Mouse (Mus musculus): ENCODE data around the gene Ocln. TPM values are rescaled to one million over a fixed set of nuclear protein-coding genes. Genes with fewer than 3 reads are reported as not detected.
"Not testable (repeated sequence)": the region's sequence is repeated elsewhere in the genome, so short reads cannot be mapped to it uniquely, and the experiment has no call there.

The Ocln gene
- polyA plus RNA-seq, 1 experiment from 2014 or later = 76.9 TPM

DNA sequence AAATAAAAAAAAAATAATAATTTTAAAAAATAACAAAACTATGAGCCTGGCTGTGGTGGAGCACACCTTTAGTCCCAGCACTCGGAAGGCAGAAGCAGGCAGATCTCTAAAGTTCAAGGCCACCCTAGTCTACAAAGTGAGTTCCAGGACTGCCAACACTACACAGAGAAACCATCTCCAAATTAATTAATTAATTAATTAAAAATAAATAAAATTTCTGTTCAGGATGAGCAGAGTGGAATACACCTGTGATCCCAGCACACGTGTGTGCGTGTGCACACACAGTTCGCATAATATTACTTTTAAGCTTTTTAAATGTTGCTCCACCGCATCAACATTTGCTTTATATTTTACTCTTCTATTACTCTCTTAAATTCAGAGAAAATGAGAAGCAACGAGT is 60.9 kb downstream of the Ocln start:
- ATAC-seq (no peak), DNase-seq (ENCODE audit: low spot score) (no peak)
- TF ChIP-seq EP300 (IDR thresholded peaks at IDR 0.05) (no peak), CTCF (IDR thresholded peaks at IDR 0.05) (no peak)
- H3K4me1 ChIP-seq (ENCODE audit: insufficient read depth, low read depth, low read length) = no peaks in the 10 kb centered on the region; the same call in 1 of the 2 replicates
- 18% methylated on average over 6 of the region's 6 CpGs for WGBS
- H3K9ac ChIP-seq (replicated peaks; ENCODE audit: low read depth) = peak overlapping the region; percentile 39
- no peaks in the 10 kb centered on the region for H3K9me3 ChIP-seq (ENCODE audit: low read length)
- H3K4me3 ChIP-seq (ENCODE audit: low read depth, low read length) = peak overlapping the region; percentile 55
- H3K4me2 ChIP-seq (replicated peaks; ENCODE audit: low read depth, low read length) = peak overlapping the region; percentile 68
- 0 out of 2 replicates have a peak overlapping the region, but pooled peaks have one; percentile 17 for H3K27ac ChIP-seq (ENCODE audit: low read length)
- H3K27me3 ChIP-seq (replicated peaks; ENCODE audit: insufficient read depth, low read length) = no peaks in the 10 kb centered on the region
- peaks cover 4% of the 10 kb centered on the region; the same call in 1 of the 2 replicates for H3K36me3 ChIP-seq (ENCODE audit: insufficient read depth, low read length)

DNA sequence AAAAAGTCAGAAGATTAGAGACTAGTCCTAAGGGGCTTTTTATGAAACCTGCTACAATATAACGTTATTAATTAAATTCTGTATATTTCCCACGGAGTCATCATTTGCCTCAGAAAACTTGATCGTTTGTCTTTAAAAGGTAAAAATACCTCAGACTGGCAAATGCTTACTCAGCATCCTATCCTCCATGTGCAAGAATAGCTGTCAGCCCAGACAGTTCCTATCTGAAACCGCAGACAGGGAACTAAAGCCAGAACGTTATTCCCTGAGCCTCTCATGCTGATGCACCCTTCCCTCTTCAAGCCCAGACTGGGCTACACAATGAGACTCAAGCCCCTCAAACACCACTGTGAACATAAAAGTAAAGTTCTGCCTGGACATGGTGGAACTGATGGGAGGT is 62.1 kb downstream of the Ocln start:
- peaks cover 4% of the 10 kb centered on the region; the same call in 1 of the 2 replicates for H3K36me3 ChIP-seq (ENCODE audit: insufficient read depth, low read length)
- DNase-seq (ENCODE audit: low spot score) = no peak
- no peaks in the 10 kb centered on the region for H3K9me3 ChIP-seq (ENCODE audit: low read length)
- H3K4me3 ChIP-seq (ENCODE audit: low read depth, low read length) = no peak overlapping the region
- no peaks in the 10 kb centered on the region for H3K27me3 ChIP-seq (replicated peaks; ENCODE audit: insufficient read depth, low read length)
- no peak overlapping the region for H3K4me2 ChIP-seq (replicated peaks; ENCODE audit: low read depth, low read length)
- 82% methylated on average over 5 of the region's 5 CpGs for WGBS
- ATAC-seq = no peak
- no peak overlapping the region for H3K27ac ChIP-seq (ENCODE audit: low read length)
- no peak overlapping the region for H3K9ac ChIP-seq (replicated peaks; ENCODE audit: low read depth)
- H3K4me1 ChIP-seq (ENCODE audit: insufficient read depth, low read depth, low read length) = no peaks in the 10 kb centered on the region; the same call in 1 of the 2 replicates
- TF ChIP-seq EP300 (IDR thresholded peaks at IDR 0.05) (no peak), CTCF (IDR thresholded peaks at IDR 0.05) (no peak)

DNA sequence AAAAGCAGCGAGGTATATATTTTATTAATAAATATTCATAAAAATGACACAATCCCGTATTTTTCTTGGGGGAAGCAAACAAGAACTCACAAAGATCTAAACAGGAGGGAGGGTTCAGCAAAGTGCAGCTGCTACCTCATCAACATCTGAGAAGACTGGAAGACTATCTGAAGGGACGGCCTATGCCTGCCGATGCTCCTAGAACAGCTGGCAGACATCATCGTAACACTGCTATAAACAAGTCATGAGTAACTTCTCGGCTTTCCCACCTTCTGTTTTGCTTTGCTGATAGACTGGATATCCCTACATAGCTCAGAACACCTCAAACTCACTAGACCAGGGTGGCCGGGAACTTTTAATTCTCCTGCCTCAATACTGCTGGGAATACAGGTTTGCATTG is 68.9 kb downstream of the Ocln start:
- 61% methylated on average over 7 of the region's 7 CpGs for WGBS
- no peak overlapping the region for H3K4me2 ChIP-seq (replicated peaks; ENCODE audit: low read depth, low read length)
- H3K27ac ChIP-seq (ENCODE audit: low read length) = no peak overlapping the region
- H3K4me3 ChIP-seq (ENCODE audit: low read depth, low read length) = no peak overlapping the region
- no peak overlapping the region for H3K9ac ChIP-seq (replicated peaks; ENCODE audit: low read depth)
- ATAC-seq = no peak
- peaks cover 6% of the 10 kb centered on the region; the same call in 1 of the 2 replicates for H3K36me3 ChIP-seq (ENCODE audit: insufficient read depth, low read length)
- H3K4me1 ChIP-seq (ENCODE audit: insufficient read depth, low read depth, low read length) = no peaks in the 10 kb centered on the region
- H3K9me3 ChIP-seq (ENCODE audit: low read length) = no peaks in the 10 kb centered on the region
- H3K27me3 ChIP-seq (replicated peaks; ENCODE audit: insufficient read depth, low read length) = no peaks in the 10 kb centered on the region
- TF ChIP-seq EP300 (IDR thresholded peaks at IDR 0.05) = no peak
- TF ChIP-seq CTCF (IDR thresholded peaks at IDR 0.05) = no peak
- no peak for DNase-seq (ENCODE audit: low spot score)

DNA sequence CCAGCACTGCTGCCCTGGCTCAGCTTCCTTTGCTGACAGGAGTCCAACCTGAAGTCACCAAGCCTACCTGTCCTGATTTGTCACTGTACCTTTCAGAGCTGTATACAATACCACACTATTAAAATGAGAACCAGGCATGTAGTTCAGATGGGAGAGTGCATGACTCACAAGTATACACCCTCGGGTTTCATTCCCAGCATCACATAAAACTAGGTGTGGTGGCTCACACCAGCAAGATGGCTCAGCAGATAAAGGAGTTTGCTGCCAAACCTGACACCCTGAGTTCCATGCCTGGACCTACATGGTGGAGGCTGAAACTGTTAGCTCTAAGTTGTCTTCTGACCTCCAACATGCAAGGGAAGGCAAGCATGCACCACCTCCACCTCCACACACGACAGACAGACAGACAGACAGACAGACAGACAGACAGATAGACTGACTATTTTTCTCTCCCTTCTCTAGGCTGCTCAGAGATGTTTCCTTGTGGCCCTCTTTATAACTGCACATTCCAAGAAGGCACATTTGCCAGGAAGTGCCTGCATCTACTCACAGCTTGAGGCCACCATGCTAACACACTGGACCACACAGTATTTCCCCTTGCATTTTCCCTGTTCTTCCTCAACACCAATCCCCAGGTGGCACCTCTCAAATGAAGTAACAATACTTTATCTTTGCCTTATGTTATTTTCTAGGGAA is 88.8 kb downstream of the Ocln start:
- H3K36me3 ChIP-seq (ENCODE audit: insufficient read depth, low read length) = no peaks in the 10 kb centered on the region; the same call in 1 of the 2 replicates
- H3K4me1 ChIP-seq (ENCODE audit: insufficient read depth, low read depth, low read length) = no peaks in the 10 kb centered on the region
- H3K9me3 ChIP-seq (ENCODE audit: low read length) = no peaks in the 10 kb centered on the region
- DNase-seq (ENCODE audit: low spot score) (no peak), ATAC-seq (no peak)
- TF ChIP-seq CTCF (IDR thresholded peaks at IDR 0.05) (no peak), EP300 (IDR thresholded peaks at IDR 0.05) (no peak)
- no peaks in the 10 kb centered on the region for H3K27me3 ChIP-seq (replicated peaks; ENCODE audit: insufficient read depth, low read length)
- WGBS = 87% methylated on average over 2 of the region's 2 CpGs
- H3K27ac ChIP-seq (ENCODE audit: low read length) = no peak overlapping the region
- H3K4me2 ChIP-seq (replicated peaks; ENCODE audit: low read depth, low read length) = no peak overlapping the region
- H3K9ac ChIP-seq (replicated peaks; ENCODE audit: low read depth) = no peak overlapping the region
- no peak overlapping the region for H3K4me3 ChIP-seq (ENCODE audit: low read depth, low read length)

DNA sequence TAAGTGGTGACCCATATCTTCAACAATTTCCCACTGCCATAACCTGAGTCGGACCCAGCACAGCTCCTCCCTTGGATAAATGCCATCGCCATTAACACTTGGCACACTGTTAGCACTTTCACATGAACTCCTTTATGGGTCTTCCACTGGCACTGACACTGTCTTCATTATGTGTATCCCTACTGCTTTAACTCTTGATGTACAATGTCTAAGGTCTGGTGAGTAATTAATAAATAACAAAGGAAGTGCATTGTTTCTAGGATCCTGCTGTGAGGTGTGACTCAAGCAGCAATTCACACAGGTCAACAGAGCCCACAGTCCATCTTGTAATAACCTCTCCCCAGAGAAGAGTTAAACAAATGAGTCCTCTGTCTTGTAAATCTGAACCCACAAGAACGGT is 91.2 kb downstream of the Ocln start:
- no peak overlapping the region for H3K9ac ChIP-seq (replicated peaks; ENCODE audit: low read depth)
- 72% methylated on average over 3 of the region's 3 CpGs for WGBS
- H3K27me3 ChIP-seq (replicated peaks; ENCODE audit: insufficient read depth, low read length) = no peaks in the 10 kb centered on the region
- no peak overlapping the region for H3K4me2 ChIP-seq (replicated peaks; ENCODE audit: low read depth, low read length)
- TF ChIP-seq EP300 (IDR thresholded peaks at IDR 0.05) = no peak
- TF ChIP-seq CTCF (IDR thresholded peaks at IDR 0.05) = no peak
- no peaks in the 10 kb centered on the region for H3K4me1 ChIP-seq (ENCODE audit: insufficient read depth, low read depth, low read length)
- no peaks in the 10 kb centered on the region; the same call in 1 of the 2 replicates for H3K36me3 ChIP-seq (ENCODE audit: insufficient read depth, low read length)
- no peak overlapping the region for H3K27ac ChIP-seq (ENCODE audit: low read length)
- DNase-seq (ENCODE audit: low spot score) = no peak
- no peak overlapping the region for H3K4me3 ChIP-seq (ENCODE audit: low read depth, low read length)
- no peak for ATAC-seq
- H3K9me3 ChIP-seq (ENCODE audit: low read length) = no peaks in the 10 kb centered on the region

DNA sequence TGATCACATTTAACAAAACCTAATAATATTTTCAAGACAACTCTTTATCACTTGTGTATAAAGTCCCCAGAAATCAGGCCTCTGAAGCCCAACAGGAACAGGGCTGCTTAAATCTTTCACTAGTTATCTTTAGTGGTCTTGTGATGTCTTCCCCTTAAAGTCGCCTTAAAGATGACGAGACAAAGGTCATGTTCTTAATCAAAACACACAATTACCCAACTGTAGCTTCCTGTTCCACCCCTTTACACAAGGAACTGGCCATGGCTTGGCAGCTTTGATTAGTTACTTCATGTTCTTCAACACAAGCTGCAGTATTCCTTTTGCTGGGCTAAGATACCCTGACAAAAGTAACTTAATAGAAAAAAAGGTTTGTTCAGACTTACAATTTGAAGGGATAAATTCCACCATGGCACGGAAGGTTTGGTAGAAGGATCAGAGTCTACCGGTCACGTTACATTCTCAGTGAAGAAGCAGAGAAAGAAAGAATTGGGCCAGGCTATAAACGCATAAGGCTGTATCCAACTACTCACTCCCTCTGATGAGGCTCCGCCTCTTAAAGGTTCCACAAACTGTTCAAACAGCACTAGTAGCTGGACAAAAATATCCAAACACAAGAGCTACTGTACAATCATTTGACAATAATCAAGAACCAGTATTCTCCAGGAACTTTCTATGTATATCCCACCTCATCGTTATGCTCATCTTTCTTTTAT is 99.9 kb downstream of the Ocln start, which contains the start of gene Naip1:
Gene Naip1 (minus strand): TSS at position 455 of the 713 bp plus-strand sequence.
- not testable (repeated sequence) for H3K4me1 ChIP-seq (ENCODE audit: insufficient read depth, low read depth, low read length); H3K4me2 ChIP-seq (replicated peaks; ENCODE audit: low read depth, low read length); H3K9me3 ChIP-seq (ENCODE audit: low read length); H3K36me3 ChIP-seq (ENCODE audit: insufficient read depth, low read length); H3K27me3 ChIP-seq (replicated peaks; ENCODE audit: insufficient read depth, low read length); H3K9ac ChIP-seq (replicated peaks; ENCODE audit: low read depth); DNase-seq (ENCODE audit: low spot score); H3K4me3 ChIP-seq (ENCODE audit: low read depth, low read length); ATAC-seq; H3K27ac ChIP-seq (ENCODE audit: low read length)
- 69% methylated on average over 8 of the region's 8 CpGs for WGBS

All from lung, postnatal 0 days (tissue).